In the genomic region with DNA sequence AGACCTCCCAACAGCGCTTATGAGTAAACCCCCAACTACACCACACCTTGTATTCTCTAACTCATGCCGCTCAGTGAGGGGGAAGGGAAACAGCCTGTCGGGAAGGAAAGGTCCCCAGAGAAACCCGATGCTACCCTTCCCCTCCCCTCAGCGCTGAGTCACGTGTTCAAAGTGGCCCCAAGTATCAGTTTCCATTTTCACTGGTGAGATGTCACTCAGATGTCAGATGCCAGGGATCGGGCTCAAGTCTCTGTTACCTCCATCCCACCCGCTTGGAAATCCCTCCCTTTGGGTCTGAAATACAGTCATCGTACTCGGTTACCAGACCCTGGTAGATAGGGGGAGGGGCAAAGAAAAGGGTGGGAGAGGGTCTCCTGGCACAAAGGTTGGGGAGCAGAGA, we compare ENCODE assay signal across 2 mouse cellular contexts.
TF ChIP-seq lines count a peak whose summit lies in the region.

No protein-coding gene starts in this region.

TF ChIP-seq in MEL, 35 proteins besides CTCF, POLR2A, EP300 and RAD21:
- TF ChIP-seq BHLHE40 (IDR thresholded peaks at IDR 0.05; ENCODE audit: borderline replicate concordance, low read depth, low read length) (peak; percentile 74), SMC3 (IDR thresholded peaks at IDR 0.05; ENCODE audit: low read depth, low read length) (0 out of 2 replicates have a peak, but pooled peaks have one; percentile 4), MAZ (IDR thresholded peaks at IDR 0.05; ENCODE audit: low read depth, low read length) (peak; percentile 76), MEF2A (IDR thresholded peaks at IDR 0.05; ENCODE audit: extremely low read depth, insufficient replicate concordance, low read depth, low read length, poor library complexity, severe bottlenecking) (no peak), MYC (IDR thresholded peaks at IDR 0.05; ENCODE audit: low read depth, low read length) (no peak; the same call in 1 of the 2 replicates), ZMIZ1 (IDR thresholded peaks at IDR 0.05; ENCODE audit: low read depth, low read length) (0 out of 2 replicates have a peak, but pooled peaks have one; percentile 22), TCF12 (IDR thresholded peaks at IDR 0.05; ENCODE audit: low read depth, low read length) (no peak; the same call in 1 of the 2 replicates), RCOR1 (IDR thresholded peaks at IDR 0.05; ENCODE audit: low read depth, low read length) (peak; percentile 10; the same call in 1 of the 2 replicates), MAX (IDR thresholded peaks at IDR 0.05; ENCODE audit: low read length) (peak; percentile 91), USF1 (IDR thresholded peaks at IDR 0.05; ENCODE audit: low read depth, low read length) (peak; percentile 94), MXI1 (IDR thresholded peaks at IDR 0.05; ENCODE audit: low read depth, low read length) (peak; percentile 92), USF2 (IDR thresholded peaks at IDR 0.05; ENCODE audit: borderline replicate concordance in 1 of 2, insufficient read depth in 1 of 2, low read depth in 1 of 2, low read length in 2 of 2) (peak; percentile 32 to 70; a peak in 3 of 4 replicates)

TF ChIP-seq in myocyte, 11 proteins besides CTCF, POLR2A, EP300 and RAD21:
- TF ChIP-seq USF1 (IDR thresholded peaks at IDR 0.05; ENCODE audit: low read depth) (peak; percentile 93), REST (IDR thresholded peaks at IDR 0.05; ENCODE audit: insufficient read depth, insufficient read length) (no peak)
